Mouse (Mus musculus) neural tube, embryonic 11.5 days (tissue): ENCODE measurements around the gene Tcl1b5. TPM values are rescaled to one million over a fixed set of nuclear protein-coding genes. Genes with fewer than 3 reads are reported as not detected.
"Not testable (repeated sequence)": the region's sequence is repeated elsewhere in the genome, so short reads cannot be mapped to it uniquely, and the experiment has no call there.

ENCODE experiments used
- ATAC-seq: fragments of 200-750 bp; cut with Nextera tagmentation; 2 replicates; pipeline ENCODE4 v1.8.0; 2017; ENCODE audit warnings: moderate number of reproducible peaks, mild to moderate bottlenecking, moderate TSS enrichment, moderate library complexity; ENCODE audit not compliant: insufficient read depth, low FRiP score, low TSS enrichment
- DNase-seq: peaks from one replicate; pipeline ENCODE4 v3.0.0-alpha.2; 2015; ENCODE audit warnings: low spot score
- H3K27ac ChIP-seq: fragments of 300-500 bp; sonication (generic); 2 replicates; pipeline ENCODE4 v1.5.1; 2014; ENCODE audit warnings: low read depth, mild to moderate bottlenecking, low read length
- H3K27me3 ChIP-seq: fragments of 300-500 bp; sonication (generic); 2 replicates; pipeline ENCODE4 v1.6.1; 2014; ENCODE audit warnings: mild to moderate bottlenecking, low read length, mixed read lengths; ENCODE audit not compliant: control insufficient read depth, insufficient read depth
- H3K36me3 ChIP-seq: fragments of 300-500 bp; sonication (generic); 2 replicates; pipeline ENCODE4 v1.6.1; 2014; ENCODE audit warnings: mild to moderate bottlenecking, low read length, moderate library complexity, mixed read lengths; ENCODE audit not compliant: control insufficient read depth, insufficient read depth
- H3K4me1 ChIP-seq: fragments of 300-500 bp; sonication (generic); 2 replicates; pipeline ENCODE4 v1.6.1; 2014; ENCODE audit warnings: low read length, mixed read lengths; ENCODE audit not compliant: control insufficient read depth, insufficient read depth
- H3K4me2 ChIP-seq: fragments of 300-500 bp; sonication (generic); 2 replicates; pipeline ENCODE4 v1.6.1; 2014; ENCODE audit warnings: low read depth, mild to moderate bottlenecking, moderate library complexity
- H3K4me3 ChIP-seq: fragments of 300-500 bp; sonication (generic); 2 replicates; pipeline ENCODE4 v1.5.1; 2014; ENCODE audit warnings: low read depth, low read length
- H3K9ac ChIP-seq: fragments of 300-500 bp; sonication (generic); 2 replicates; pipeline ENCODE4 v1.6.1; 2014; ENCODE audit warnings: mild to moderate bottlenecking, low read length
- H3K9me3 ChIP-seq: fragments of 300-500 bp; sonication (generic); 2 replicates; pipeline ENCODE4 v1.6.1; 2016; ENCODE audit warnings: low read length; ENCODE audit not compliant: control insufficient read depth
- WGBS: fragments of 180-500 bp; shearing (Covaris S2); extraction: QIAGEN DNeasy Blood & Tissue Kit; methylation state at CpG from one replicate; pipeline ENCODE4 v1.1.7; 2014; 5-methylcytosine and 5-hydroxymethylcytosine counted together
- polyA plus RNA-seq: library from polyadenylated mRNA; unstranded; fragments of >200 nt; fragmentation: Nextera tagmentation; extraction: Ambion mirVana; gene quantifications from 2 replicates; pipeline ENCODE4 v1.2.1, GENCODE M21; 2014

The Tcl1b5 gene
- polyA plus RNA-seq, 1 experiment from 2014 or later, result not detected

- Histone ChIP-seq H3K27me3 (no peaks in the 10 kb centered on the region), H3K4me3 (no peak within 1 kb of the TSS), H3K9ac (no peak within 1 kb of the TSS), H3K4me1 (no peaks in the 10 kb centered on the region), H3K4me2 (no peak within 1 kb of the TSS), H3K9me3 (no peaks in the 10 kb centered on the region), H3K27ac (no peak within 1 kb of the TSS), H3K36me3 (no peaks in the 10 kb centered on the region)
- 89% methylated on average over 3 of the region's 3 CpGs for WGBS
- ATAC-seq (no peak), DNase-seq (no peak)
Observed at GRCm38 (mm10) chr12:105145714-105146113, 30.4 kb upstream of the Tcl1b5 start, which contains the start of gene Tcl1b2. Gene Tcl1b2, plus strand, starts transcription at chr12:105146014.

GRCm38 (mm10) chr12:105155286-105155685 is 20.9 kb upstream of the Tcl1b5 start:
- H3K4me1 ChIP-seq, ATAC-seq, H3K27ac ChIP-seq, DNase-seq, H3K9me3 ChIP-seq, H3K27me3 ChIP-seq, H3K9ac ChIP-seq, H3K4me3 ChIP-seq, H3K36me3 ChIP-seq, H3K4me2 ChIP-seq: not testable (repeated sequence)
- 76% methylated on average over 4 of the region's 4 CpGs for WGBS

DNA sequence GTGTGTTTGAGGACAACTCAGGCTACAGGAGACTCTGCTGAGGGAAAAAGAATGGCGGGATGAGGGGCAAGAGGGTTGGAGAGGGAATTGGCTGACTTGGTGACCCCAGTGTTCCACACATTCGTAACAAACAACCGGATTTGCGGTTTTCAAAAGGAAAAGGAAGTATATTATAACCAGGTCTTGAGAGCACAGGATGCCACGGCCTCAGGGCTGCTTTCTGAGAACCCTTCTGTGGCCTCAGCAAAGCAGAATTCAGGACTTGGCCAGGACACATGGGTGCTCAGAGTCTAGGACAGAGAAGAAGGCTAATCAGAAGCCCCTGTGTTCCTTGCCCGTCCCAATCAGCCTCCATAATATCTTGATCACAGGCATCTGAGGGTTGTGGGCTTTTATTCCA is 17.3 kb upstream of the Tcl1b5 start:
- Histone ChIP-seq H3K4me3 (no peak overlapping the region), H3K9me3 (no peaks in the 10 kb centered on the region), H3K27me3 (no peaks in the 10 kb centered on the region), H3K27ac (no peak overlapping the region), H3K9ac (no peak overlapping the region), H3K36me3 (no peaks in the 10 kb centered on the region), H3K4me2 (no peak overlapping the region), H3K4me1 (no peaks in the 10 kb centered on the region)
- WGBS, result 92% methylated on average over 6 of the region's 6 CpGs
- no peak for DNase-seq
- no peak for ATAC-seq

DNA sequence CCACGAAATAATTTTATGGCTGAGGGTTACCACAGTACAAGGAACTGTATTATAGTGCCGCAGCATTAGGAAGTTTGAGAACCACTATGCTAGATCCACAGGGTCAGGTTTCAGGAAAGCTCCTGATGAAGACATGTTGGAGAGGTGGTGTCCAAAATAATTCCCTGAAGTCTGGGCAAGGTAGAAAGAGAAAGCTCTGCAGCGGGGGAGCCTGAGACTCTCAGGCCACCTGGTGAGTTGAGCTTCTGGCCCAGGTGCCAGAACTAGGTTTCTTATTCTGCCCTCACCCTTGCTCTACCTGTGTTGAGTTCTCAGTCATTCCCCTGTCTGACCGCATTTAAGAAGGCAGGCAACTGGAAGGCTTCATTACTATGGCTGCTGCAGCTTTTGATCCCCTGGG is 16.8 kb upstream of the Tcl1b5 start, which contains the start of gene Tcl1b1:
Tcl1b1 (plus strand) TSS at position 301 of the 400 bp plus-strand sequence.
- WGBS, result 82% methylated on average over 4 of the region's 4 CpGs
- Histone ChIP-seq H3K4me1 (no peaks in the 10 kb centered on the region), H3K27ac (no peak within 1 kb of the TSS), H3K4me2 (no peak within 1 kb of the TSS), H3K27me3 (no peaks in the 10 kb centered on the region), H3K36me3 (no peaks in the 10 kb centered on the region), H3K9me3 (no peaks in the 10 kb centered on the region), H3K9ac (no peak within 1 kb of the TSS), H3K4me3 (no peak within 1 kb of the TSS)
- no peak for ATAC-seq
- DNase-seq, result no peak

- 74% methylated on average over 3 of the region's 3 CpGs for WGBS
- no peak for ATAC-seq
- H3K4me2 ChIP-seq, result no peak overlapping the region
Observed at GRCm38 (mm10) chr12:105166734-105167133, 9.4 kb upstream of the Tcl1b5 start.

GRCm38 (mm10) chr12:105173366-105173765 is 2.8 kb upstream of the Tcl1b5 start:
- DNase-seq (no peak), ATAC-seq (no peak)
- Histone ChIP-seq H3K4me1 (no peaks in the 10 kb centered on the region), H3K9me3 (no peaks in the 10 kb centered on the region), H3K9ac (no peak overlapping the region), H3K27me3 (no peaks in the 10 kb centered on the region), H3K4me3 (no peak overlapping the region), H3K27ac (no peak overlapping the region), H3K36me3 (no peaks in the 10 kb centered on the region), H3K4me2 (no peak overlapping the region)
- 83% methylated on average over 2 of the region's 2 CpGs for WGBS

More at GRCm38 (mm10) chr12:105166734-105167133, 9.4 kb upstream of the Tcl1b5 start:
- no peak for DNase-seq
- H3K9ac ChIP-seq, result no peak overlapping the region
- H3K4me3 ChIP-seq, result no peak overlapping the region
- no peaks in the 10 kb centered on the region for H3K9me3 ChIP-seq
- H3K36me3 ChIP-seq, result no peaks in the 10 kb centered on the region
- no peak overlapping the region for H3K27ac ChIP-seq
- no peaks in the 10 kb centered on the region for H3K27me3 ChIP-seq
- H3K4me1 ChIP-seq, result no peaks in the 10 kb centered on the region

DNA sequence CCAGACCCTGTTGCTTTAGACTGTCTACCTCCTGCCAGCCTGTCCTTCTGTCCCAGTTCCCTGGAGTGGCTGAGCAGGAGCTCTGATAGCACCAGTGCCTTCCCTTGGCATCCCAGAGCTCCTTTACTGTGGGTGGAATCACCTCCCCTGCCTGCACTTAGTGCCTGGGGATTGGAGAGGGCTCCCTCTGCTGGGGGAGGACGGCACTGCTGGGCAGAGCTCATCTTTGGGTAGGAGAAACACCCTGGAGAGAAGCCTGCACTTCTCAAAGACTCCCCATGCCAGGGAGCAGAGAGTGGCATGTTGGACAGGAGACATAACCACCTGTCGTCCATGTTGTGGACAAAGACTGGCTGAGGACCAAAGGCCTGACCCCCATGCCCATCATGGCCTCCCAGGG is 1.8 kb upstream of the Tcl1b5 start:
- not testable (repeated sequence) for H3K4me2 ChIP-seq, ATAC-seq, DNase-seq, H3K4me3 ChIP-seq, H3K27me3 ChIP-seq, H3K27ac ChIP-seq, H3K9me3 ChIP-seq, H3K36me3 ChIP-seq, H3K4me1 ChIP-seq, H3K9ac ChIP-seq
- 36% methylated on average over 2 of the region's 2 CpGs for WGBS

GRCm38 (mm10) chr12:105181040-105181644 is 5.0 kb downstream of the Tcl1b5 start:
- DNase-seq, result not testable (repeated sequence)

DNA sequence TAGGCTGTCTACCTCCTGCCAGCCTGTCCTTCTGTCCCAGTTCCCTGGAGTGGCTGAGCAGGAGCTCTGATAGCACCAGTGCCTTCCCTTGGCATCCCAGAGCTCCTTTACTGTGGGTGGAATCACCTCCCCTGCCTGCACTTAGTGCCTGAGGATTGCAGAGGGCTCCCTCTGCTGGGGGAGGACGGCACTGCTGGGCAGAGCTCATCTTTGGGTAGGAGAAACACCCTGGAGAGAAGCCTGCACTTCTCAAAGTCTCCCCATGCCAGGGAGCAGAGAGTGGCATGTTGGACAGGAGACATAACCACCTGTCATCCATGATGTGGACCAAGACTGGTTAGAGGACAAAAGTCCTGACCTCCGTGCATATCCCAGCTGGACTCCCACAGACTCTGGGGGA is 12.8 kb downstream of the Tcl1b5 start:
- not testable (repeated sequence) for H3K27ac ChIP-seq, DNase-seq, H3K9me3 ChIP-seq, H3K4me2 ChIP-seq, H3K4me3 ChIP-seq, H3K36me3 ChIP-seq, H3K4me1 ChIP-seq, H3K27me3 ChIP-seq, ATAC-seq, H3K9ac ChIP-seq
- 48% methylated on average over 2 of the region's 2 CpGs for WGBS

More at GRCm38 (mm10) chr12:105181040-105181644, 5.0 kb downstream of the Tcl1b5 start:
- not testable (repeated sequence) for H3K27ac ChIP-seq, H3K4me3 ChIP-seq, ATAC-seq, H3K4me1 ChIP-seq, H3K4me2 ChIP-seq, H3K9me3 ChIP-seq, H3K9ac ChIP-seq, H3K36me3 ChIP-seq, H3K27me3 ChIP-seq
- WGBS, result 85% methylated on average over 4 of the region's 4 CpGs
